Mouse (Mus musculus): ENCODE data around the gene Napsa. TPM values are rescaled to one million over a fixed set of nuclear protein-coding genes. Genes with fewer than 3 reads are reported as not detected.

Gene Napsa
- total and polyA plus RNA-seq, 3 experiments: 0.16 to 1.3 (median 0.35) TPM

GRCm38 (mm10) chr7:44626966-44627365 is 54.8 kb downstream of the Napsa start:
- ATAC-seq (ENCODE audit: extremely low read depth, insufficient number of reproducible peaks, low FRiP score, poor library complexity, severe bottlenecking) (no peak), DNase-seq (ENCODE audit: low spot score) (no peak)
- Histone ChIP-seq H3K9me3 (replicated peaks) (no peaks in the 10 kb centered on the region), H3K4me1 (ENCODE audit: insufficient read depth, low read depth, low read length) (no peaks in the 10 kb centered on the region), H3K27me3 (ENCODE audit: insufficient read depth, low read length) (no peaks in the 10 kb centered on the region), H3K4me3 (ENCODE audit: low read depth, low read length) (no peak overlapping the region), H3K36me3 (replicated peaks) (no peaks in the 10 kb centered on the region)
- TF ChIP-seq GATA1 (IDR thresholded peaks at IDR 0.05; ENCODE audit: borderline replicate concordance, low read length): no peak
- no peak for TF ChIP-seq TAL1 (conservative IDR thresholded peaks at IDR 0.05; ENCODE audit: low read depth, low read length)
- no peak for TF ChIP-seq CTCF (IDR thresholded peaks at IDR 0.05; ENCODE audit: low read depth, low read length)
- no peak for TF ChIP-seq GATA2 (IDR thresholded peaks at IDR 0.05; ENCODE audit: borderline replicate concordance, low read depth, low read length)
- no peak for TF ChIP-seq POLR2AphosphoS5 (IDR thresholded peaks at IDR 0.05; ENCODE audit: insufficient replicate concordance, low read depth, low read length)

- no peaks in the 10 kb centered on the region for H3K4me1 ChIP-seq (ENCODE audit: insufficient read depth, low read depth, low read length)
- ATAC-seq (ENCODE audit: extremely low read depth, insufficient number of reproducible peaks, low FRiP score, poor library complexity, severe bottlenecking) (no peak), DNase-seq (ENCODE audit: low spot score) (no peak)
- no peaks in the 10 kb centered on the region for H3K9me3 ChIP-seq (replicated peaks)
- H3K36me3 ChIP-seq (replicated peaks): no peaks in the 10 kb centered on the region
- no peaks in the 10 kb centered on the region; the same call in 1 of the 2 replicates for H3K27me3 ChIP-seq (ENCODE audit: insufficient read depth, low read length)
- H3K4me3 ChIP-seq (ENCODE audit: low read depth, low read length): no peak overlapping the region
- no peak for TF ChIP-seq GATA1 (IDR thresholded peaks at IDR 0.05; ENCODE audit: borderline replicate concordance, low read length)
- no peak for TF ChIP-seq CTCF (IDR thresholded peaks at IDR 0.05; ENCODE audit: low read depth, low read length)
- TF ChIP-seq TAL1 (conservative IDR thresholded peaks at IDR 0.05; ENCODE audit: low read depth, low read length): no peak
Observed at GRCm38 (mm10) chr7:44628402-44629034, 56.3 kb downstream of the Napsa start.

DNA sequence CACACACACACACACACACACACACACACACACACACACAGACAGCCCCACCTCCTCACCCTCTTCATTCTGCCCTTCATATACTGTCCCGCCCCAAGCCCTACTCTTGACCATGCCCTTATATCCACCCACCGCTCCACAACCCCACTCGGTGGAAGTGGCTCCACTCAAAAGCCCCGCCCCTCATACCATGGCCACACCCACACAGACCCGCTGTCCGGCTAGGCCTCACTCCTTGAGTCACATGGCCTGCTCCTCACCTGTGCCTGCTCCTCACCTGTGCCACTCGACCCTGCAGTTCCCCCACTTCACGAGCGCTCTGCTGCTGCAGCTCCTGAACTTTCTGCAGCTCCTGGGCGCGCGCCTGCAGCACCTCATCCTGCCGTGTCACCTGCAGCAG is 58.3 kb downstream of the Napsa start:
- TF ChIP-seq TAL1 (conservative IDR thresholded peaks at IDR 0.05; ENCODE audit: low read depth, low read length): no peak
- TF ChIP-seq GATA2 (IDR thresholded peaks at IDR 0.05; ENCODE audit: borderline replicate concordance, low read depth, low read length): no peak
- TF ChIP-seq CTCF (IDR thresholded peaks at IDR 0.05; ENCODE audit: low read depth, low read length): no peak
- TF ChIP-seq GATA1 (IDR thresholded peaks at IDR 0.05; ENCODE audit: borderline replicate concordance, low read length): no peak
- TF ChIP-seq POLR2AphosphoS5 (IDR thresholded peaks at IDR 0.05; ENCODE audit: insufficient replicate concordance, low read depth, low read length): no peak
- Histone ChIP-seq H3K4me3 (ENCODE audit: low read depth, low read length) (no peak overlapping the region), H3K27me3 (ENCODE audit: insufficient read depth, low read length) (no peaks in the 10 kb centered on the region; the same call in 1 of the 2 replicates), H3K9me3 (replicated peaks) (no peaks in the 10 kb centered on the region), H3K4me1 (ENCODE audit: insufficient read depth, low read depth, low read length) (no peaks in the 10 kb centered on the region), H3K36me3 (replicated peaks) (no peaks in the 10 kb centered on the region)
- DNase-seq (ENCODE audit: low spot score) (no peak), ATAC-seq (ENCODE audit: extremely low read depth, insufficient number of reproducible peaks, low FRiP score, poor library complexity, severe bottlenecking) (no peak)

DNA sequence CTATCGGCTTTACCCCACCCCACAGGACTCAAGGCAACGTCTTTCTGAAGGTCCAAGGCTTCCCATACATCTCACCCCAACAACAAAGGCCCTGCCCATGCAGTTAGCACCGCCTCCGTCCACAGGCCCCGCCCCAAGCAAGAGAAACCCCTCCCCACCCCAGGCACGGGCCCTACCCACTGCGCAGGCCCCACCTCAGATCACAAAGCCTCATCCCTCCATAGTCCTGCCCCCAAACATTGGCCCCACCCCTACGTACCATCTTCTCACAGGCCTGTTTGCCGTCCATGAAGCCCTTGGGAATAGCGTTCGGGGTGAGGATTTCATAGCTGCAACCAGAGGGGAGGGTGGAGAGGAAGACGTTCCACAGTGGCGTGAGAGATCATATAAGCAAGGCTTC is 60.5 kb downstream of the Napsa start:
- Histone ChIP-seq H3K36me3 (replicated peaks) (no peaks in the 10 kb centered on the region), H3K27me3 (ENCODE audit: insufficient read depth, low read length) (no peaks in the 10 kb centered on the region; the same call in 1 of the 2 replicates), H3K4me1 (ENCODE audit: insufficient read depth, low read depth, low read length) (no peaks in the 10 kb centered on the region), H3K4me3 (ENCODE audit: low read depth, low read length) (no peak overlapping the region), H3K9me3 (replicated peaks) (no peaks in the 10 kb centered on the region)
- DNase-seq (ENCODE audit: low spot score) (no peak), ATAC-seq (ENCODE audit: extremely low read depth, insufficient number of reproducible peaks, low FRiP score, poor library complexity, severe bottlenecking) (no peak)
- no peak for TF ChIP-seq GATA1 (IDR thresholded peaks at IDR 0.05; ENCODE audit: borderline replicate concordance, low read length)
- TF ChIP-seq POLR2AphosphoS5 (IDR thresholded peaks at IDR 0.05; ENCODE audit: insufficient replicate concordance, low read depth, low read length): no peak
- no peak for TF ChIP-seq TAL1 (conservative IDR thresholded peaks at IDR 0.05; ENCODE audit: low read depth, low read length)
- no peak for TF ChIP-seq GATA2 (IDR thresholded peaks at IDR 0.05; ENCODE audit: borderline replicate concordance, low read depth, low read length)
- no peak for TF ChIP-seq CTCF (IDR thresholded peaks at IDR 0.05; ENCODE audit: low read depth, low read length)

GRCm38 (mm10) chr7:44633407-44633806 is 61.2 kb downstream of the Napsa start:
- DNase-seq (ENCODE audit: low spot score): no peak
- H3K36me3 ChIP-seq (replicated peaks): no peaks in the 10 kb centered on the region
- no peak overlapping the region for H3K4me3 ChIP-seq (ENCODE audit: low read depth, low read length)
- no peaks in the 10 kb centered on the region for H3K9me3 ChIP-seq (replicated peaks)
- ATAC-seq (ENCODE audit: extremely low read depth, insufficient number of reproducible peaks, low FRiP score, poor library complexity, severe bottlenecking): no peak
- TF ChIP-seq GATA2 (IDR thresholded peaks at IDR 0.05; ENCODE audit: borderline replicate concordance, low read depth, low read length) (no peak), POLR2AphosphoS5 (IDR thresholded peaks at IDR 0.05; ENCODE audit: insufficient replicate concordance, low read depth, low read length) (no peak), TAL1 (conservative IDR thresholded peaks at IDR 0.05; ENCODE audit: low read depth, low read length) (no peak), CTCF (IDR thresholded peaks at IDR 0.05; ENCODE audit: low read depth, low read length) (no peak), GATA1 (IDR thresholded peaks at IDR 0.05; ENCODE audit: borderline replicate concordance, low read length) (no peak)
- no peaks in the 10 kb centered on the region for H3K4me1 ChIP-seq (ENCODE audit: insufficient read depth, low read depth, low read length)
- peaks cover 1% of the 10 kb centered on the region; the same call in 1 of the 2 replicates for H3K27me3 ChIP-seq (ENCODE audit: insufficient read depth, low read length)

Other genes with a start within 250 kb of the Napsa start
- gene Syt3, start 188.3 kb upstream of the Napsa start, total RNA-seq (2014; fragmentation: Nextera tagmentation): not detected in 2 replicates
- gene Syt3, start 188.3 kb upstream of the Napsa start, total RNA-seq (2017): not detected in 2 replicates
- 0.02 TPM in 1 of 2 replicates, not detected in the other for gene Syt3, start 188.3 kb upstream of the Napsa start, polyA plus RNA-seq (2012)
- 2.5 TPM in 1 of 2 replicates, not detected in the other for gene 1700008O03Rik, start 186.6 kb upstream of the Napsa start, total RNA-seq (2014; fragmentation: Nextera tagmentation)
- gene 1700008O03Rik, start 186.6 kb upstream of the Napsa start, total RNA-seq (2017): 0.11 and 0.41 TPM in 2 replicates
- 0.49 and 0.61 TPM in 2 replicates for gene 1700008O03Rik, start 186.6 kb upstream of the Napsa start, polyA plus RNA-seq (2012)
- gene Lrrc4b, start 143.4 kb upstream of the Napsa start, total RNA-seq (2014; fragmentation: Nextera tagmentation): not detected in 2 replicates
- gene Lrrc4b, start 143.4 kb upstream of the Napsa start, total RNA-seq (2017): 0.05 TPM in 1 of 2 replicates, not detected in the other
- gene Lrrc4b, start 143.4 kb upstream of the Napsa start, polyA plus RNA-seq (2012): not detected in 2 replicates
- gene Aspdh, start 107.0 kb upstream of the Napsa start, total RNA-seq (2014; fragmentation: Nextera tagmentation): not detected in 2 replicates
- not detected in 2 replicates for gene Aspdh, start 107.0 kb upstream of the Napsa start, total RNA-seq (2017)
- not detected in 2 replicates for gene Aspdh, start 107.0 kb upstream of the Napsa start, polyA plus RNA-seq (2012)
- 48.5 and 55.0 TPM in 2 replicates for gene Josd2, start 104.4 kb upstream of the Napsa start, total RNA-seq (2014; fragmentation: Nextera tagmentation)
- gene Josd2, start 104.4 kb upstream of the Napsa start, total RNA-seq (2017): 22.1 and 27.2 TPM in 2 replicates
- gene Josd2, start 104.4 kb upstream of the Napsa start, polyA plus RNA-seq (2012): 162 and 230 TPM in 2 replicates
- gene Emc10, start 75.9 kb upstream of the Napsa start, total RNA-seq (2014; fragmentation: Nextera tagmentation): 33.3 and 33.7 TPM in 2 replicates
- gene Emc10, start 75.9 kb upstream of the Napsa start, total RNA-seq (2017): 18.5 and 19.0 TPM in 2 replicates
- 147 and 166 TPM in 2 replicates for gene Emc10, start 75.9 kb upstream of the Napsa start, polyA plus RNA-seq (2012)
- gene Fam71e1, start 75.8 kb upstream of the Napsa start, total RNA-seq (2014; fragmentation: Nextera tagmentation): 6.8 and 12.7 TPM in 2 replicates
- 1.3 and 5.5 TPM in 2 replicates for gene Fam71e1, start 75.8 kb upstream of the Napsa start, total RNA-seq (2017)
- 6.9 and 7.4 TPM in 2 replicates for gene Fam71e1, start 75.8 kb upstream of the Napsa start, polyA plus RNA-seq (2012)
- not detected in 2 replicates for gene Mybpc2, start 47.7 kb upstream of the Napsa start, total RNA-seq (2014; fragmentation: Nextera tagmentation)
- 0.05 TPM in 1 of 2 replicates, not detected in the other for gene Mybpc2, start 47.7 kb upstream of the Napsa start, total RNA-seq (2017)
- not detected in 2 replicates for gene Mybpc2, start 47.7 kb upstream of the Napsa start, polyA plus RNA-seq (2012)
- gene Spib, start 40.3 kb upstream of the Napsa start, total RNA-seq (2014; fragmentation: Nextera tagmentation): not detected in 2 replicates
- gene Spib, start 40.3 kb upstream of the Napsa start, total RNA-seq (2017): not detected in 2 replicates
- gene Spib, start 40.3 kb upstream of the Napsa start, polyA plus RNA-seq (2012): not detected in 2 replicates
- gene Pold1, start 23.5 kb upstream of the Napsa start, total RNA-seq (2014; fragmentation: Nextera tagmentation): 70.1 and 106 TPM in 2 replicates
- 54.6 and 72.4 TPM in 2 replicates for gene Pold1, start 23.5 kb upstream of the Napsa start, total RNA-seq (2017)
- 252 and 268 TPM in 2 replicates for gene Pold1, start 23.5 kb upstream of the Napsa start, polyA plus RNA-seq (2012)
- gene Nr1h2, start 18.4 kb upstream of the Napsa start, total RNA-seq (2014; fragmentation: Nextera tagmentation): 98.5 and 107 TPM in 2 replicates
- 34.0 and 39.0 TPM in 2 replicates for gene Nr1h2, start 18.4 kb upstream of the Napsa start, total RNA-seq (2017)
- 223 and 232 TPM in 2 replicates for gene Nr1h2, start 18.4 kb upstream of the Napsa start, polyA plus RNA-seq (2012)
- 0.53 TPM in 1 of 2 replicates, not detected in the other for gene Kcnc3, start 18.3 kb downstream of the Napsa start, total RNA-seq (2014; fragmentation: Nextera tagmentation)
- gene Kcnc3, start 18.3 kb downstream of the Napsa start, total RNA-seq (2017): 0.05 TPM in 1 of 2 replicates, not detected in the other
- not detected in 2 replicates for gene Kcnc3, start 18.3 kb downstream of the Napsa start, polyA plus RNA-seq (2012)
- not detected in 2 replicates for gene Myh14, start 98.5 kb downstream of the Napsa start, total RNA-seq (2014; fragmentation: Nextera tagmentation)
- gene Myh14, start 98.5 kb downstream of the Napsa start, total RNA-seq (2017): not detected in 2 replicates
- gene Myh14, start 98.5 kb downstream of the Napsa start, polyA plus RNA-seq (2012): not detected in 2 replicates
- gene Izumo2, start 136.4 kb downstream of the Napsa start, total RNA-seq (2014; fragmentation: Nextera tagmentation): not detected in 2 replicates
- gene Izumo2, start 136.4 kb downstream of the Napsa start, total RNA-seq (2017): not detected in 2 replicates
- not detected in 2 replicates for gene Izumo2, start 136.4 kb downstream of the Napsa start, polyA plus RNA-seq (2012)
- 44.9 and 48.7 TPM in 2 replicates for gene Vrk3, start 176.0 kb downstream of the Napsa start, total RNA-seq (2014; fragmentation: Nextera tagmentation)
- gene Vrk3, start 176.0 kb downstream of the Napsa start, total RNA-seq (2017): 48.8 and 49.0 TPM in 2 replicates
- gene Vrk3, start 176.0 kb downstream of the Napsa start, polyA plus RNA-seq (2012): 72.0 and 82.5 TPM in 2 replicates
- gene Zfp473, start 178.7 kb downstream of the Napsa start, total RNA-seq (2014; fragmentation: Nextera tagmentation): 3.9 and 4.1 TPM in 2 replicates
- gene Zfp473, start 178.7 kb downstream of the Napsa start, total RNA-seq (2017): 4.0 and 4.5 TPM in 2 replicates
- 0.14 and 0.33 TPM in 2 replicates for gene Zfp473, start 178.7 kb downstream of the Napsa start, polyA plus RNA-seq (2012)
- gene Nup62, start 243.7 kb downstream of the Napsa start, total RNA-seq (2014; fragmentation: Nextera tagmentation): 96.5 and 160 TPM in 2 replicates
- 94.9 and 102 TPM in 2 replicates for gene Nup62, start 243.7 kb downstream of the Napsa start, total RNA-seq (2017)
- gene Nup62, start 243.7 kb downstream of the Napsa start, polyA plus RNA-seq (2012): 85.4 and 157 TPM in 2 replicates
- gene Il4i1, start 244.0 kb downstream of the Napsa start, total RNA-seq (2014; fragmentation: Nextera tagmentation): 4.2 and 14.4 TPM in 2 replicates
- 1.3 and 2.4 TPM in 2 replicates for gene Il4i1, start 244.0 kb downstream of the Napsa start, total RNA-seq (2017)
- 3.1 and 3.2 TPM in 2 replicates for gene Il4i1, start 244.0 kb downstream of the Napsa start, polyA plus RNA-seq (2012)
- 37.7 and 58.5 TPM in 2 replicates for gene Atf5, start 244.3 kb downstream of the Napsa start, total RNA-seq (2014; fragmentation: Nextera tagmentation)
- gene Atf5, start 244.3 kb downstream of the Napsa start, total RNA-seq (2017): 5.2 and 8.6 TPM in 2 replicates
- gene Atf5, start 244.3 kb downstream of the Napsa start, polyA plus RNA-seq (2012): 282 and 396 TPM in 2 replicates